Mouse (Mus musculus): ENCODE data around the gene Ppfia3.

DNA sequence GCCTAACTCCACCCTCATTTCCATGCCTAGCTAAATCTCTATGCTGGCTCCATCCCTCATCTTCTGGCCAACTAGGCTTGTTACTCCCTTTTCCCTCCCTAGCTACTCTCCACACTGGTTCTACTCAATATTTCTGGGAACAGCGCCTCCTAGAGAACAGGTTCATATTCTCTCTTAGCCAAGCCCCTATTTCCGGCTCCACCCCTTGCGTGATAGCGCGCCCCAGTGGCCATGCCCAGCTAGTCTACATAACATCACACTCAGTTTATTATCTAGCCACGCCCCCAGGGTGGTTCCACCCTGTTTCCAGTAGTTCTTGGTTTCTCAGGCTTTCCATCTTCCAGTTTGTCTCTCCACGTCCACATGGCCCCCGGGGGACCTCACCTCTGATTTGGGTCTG, 25.5 kb downstream of the Ppfia3 start:
- TF ChIP-seq EP300 (IDR thresholded peaks at IDR 0.05; ENCODE audit: low read depth) (no peak), CTCF (IDR thresholded peaks at IDR 0.05; ENCODE audit: low read depth) (peak; percentile 89)

Data from heart, postnatal 0 days (tissue).